Mouse (Mus musculus) central nervous system, embryonic 11.5 days (tissue): ENCODE results near the gene Gcm1. TPM values are rescaled to one million over a fixed set of nuclear protein-coding genes. Genes with fewer than 3 reads are reported as not detected.

Source experiments
- polyA plus RNA-seq: library from polyadenylated mRNA; depleted of rRNA; stranded (reverse); fragments of >200 nt; gene quantifications from 2 replicates; pipeline ENCODE4 v1.2.3, GENCODE M21; 2012; rRNA removed

Gene Gcm1
- polyA plus RNA-seq = 0.04 and 0.13 TPM in 2 replicates

GRCm38 (mm10) chr9:78051677-78052076, at the start of gene Gcm1:
Gcm1 (plus strand) TSS chr9:78051924.

GRCm38 (mm10) chr9:78108796-78109239, 57.1 kb downstream of the Gcm1 start, which contains the start of the genes Fbxo9 and Ick:
Fbxo9 (minus strand) TSS chr9:78109065.
Ick (plus strand) TSS chr9:78109192.

Other genes with a start within 250 kb of the Gcm1 start
- 33.8 and 61.5 TPM in 2 replicates for gene Elovl5, start 134.6 kb upstream of the Gcm1 start, polyA plus RNA-seq
- gene Fbxo9, start 57.1 kb downstream of the Gcm1 start, polyA plus RNA-seq = 30.4 and 38.4 TPM in 2 replicates
- gene Ick, start 57.3 kb downstream of the Gcm1 start, polyA plus RNA-seq = 20.0 and 29.5 TPM in 2 replicates
- gene Gsta4, start 130.8 kb downstream of the Gcm1 start, polyA plus RNA-seq = 54.2 and 59.9 TPM in 2 replicates
- gene Gsta1, start 178.7 kb downstream of the Gcm1 start, polyA plus RNA-seq = not detected in 2 replicates
- gene Gm3776, start 205.2 kb downstream of the Gcm1 start, polyA plus RNA-seq = not detected in 2 replicates
- gene Gm10639, start 238.0 kb downstream of the Gcm1 start, polyA plus RNA-seq = not detected in 2 replicates